Mouse (Mus musculus): Measurements from ENCODE around the gene Ier5. TPM values are rescaled to one million over a fixed set of nuclear protein-coding genes. Genes with fewer than 3 reads are reported as not detected.

The Ier5 gene
- polyA plus RNA-seq, 2 experiments from 2014 or later = 5.0 to 7.9 TPM

GRCm38 (mm10) chr1:155052761-155053166, 46.7 kb downstream of the Ier5 start:
- ATAC-seq = no peak

GRCm38 (mm10) chr1:155052131-155052760, 47.2 kb downstream of the Ier5 start:
- ATAC-seq = no peak

- ATAC-seq = no peak
These were observed 47.7 kb downstream of the Ier5 start for GRCm38 (mm10) chr1:155051701-155052127.

- ATAC-seq = peak; percentile 49
These were observed 48.4 kb downstream of the Ier5 start for GRCm38 (mm10) chr1:155050897-155051592.

DNA sequence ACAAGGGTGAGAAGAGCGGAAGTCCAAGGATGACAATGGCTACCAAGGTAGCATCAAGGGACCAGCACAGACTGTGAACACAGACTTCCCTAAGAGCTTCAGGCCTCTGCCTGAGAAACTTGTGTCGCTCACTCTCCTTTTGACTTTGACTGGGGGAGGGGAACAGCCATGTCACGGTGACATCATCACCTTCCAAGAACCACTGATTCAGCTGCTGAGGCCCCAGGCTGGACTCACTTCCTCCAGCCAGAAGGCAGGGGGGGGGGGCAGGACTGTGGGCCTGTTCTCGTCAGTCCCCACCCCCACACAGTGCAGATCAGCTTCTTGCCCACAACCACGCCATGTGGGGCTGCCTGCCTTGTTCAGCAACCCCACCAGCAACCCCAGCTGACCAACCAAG, 49.3 kb downstream of the Ier5 start:
- ATAC-seq = peak; percentile 68

DNA sequence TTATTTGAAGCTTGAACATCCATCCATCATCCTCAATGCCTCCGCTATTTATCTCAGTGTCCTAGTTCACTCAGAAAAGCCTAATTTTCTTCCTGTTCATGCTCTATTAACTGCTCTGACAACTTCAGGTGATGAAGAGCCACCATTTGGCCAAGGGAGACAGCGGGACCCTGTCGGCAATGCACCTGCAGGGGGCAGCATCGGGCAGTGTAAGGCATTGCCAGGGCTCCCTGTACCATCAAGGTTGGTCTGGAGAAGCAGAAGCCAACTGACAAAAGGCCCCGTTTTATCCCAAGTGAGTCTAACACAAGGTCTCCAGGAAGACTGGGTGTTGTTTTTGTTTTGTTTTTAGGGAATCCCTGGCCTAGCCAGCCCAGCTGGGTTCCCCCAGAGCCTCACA, 50.5 kb downstream of the Ier5 start:
- peak; percentile 51 for ATAC-seq

Other genes starting within 250 kb of the Ier5 start
- gene Cacna1e, start 215.1 kb downstream of the Ier5 start, polyA plus RNA-seq (2017; shearing (Covaris generic)) = under 1 TPM; 0.04 to 0.19 TPM
- gene Mr1, start 47.2 kb upstream of the Ier5 start, polyA plus RNA-seq (2017; shearing (Covaris generic)) = 10 to 100 TPM; 19.1 to 20.7 TPM
- gene Stx6, start 59.1 kb upstream of the Ier5 start, polyA plus RNA-seq (2017; shearing (Covaris generic)) = 10 to 100 TPM; 49.7 to 56.1 TPM
- 1 to 10 TPM in 1 of 2 experiments, under 1 TPM in 1; 0.85 to 1.3 TPM for gene BC034090, start 144.8 kb upstream of the Ier5 start, polyA plus RNA-seq (2017; shearing (Covaris generic))

Data from activated CD4-positive, CD25-positive, alpha-beta regulatory T cell, adult 4 months (primary cell).